22 mouse cellular contexts compared by ENCODE assay signal in genomic region chr1:128602688-128603385, GRCm38 (mm10). TPM values are rescaled to one million over a fixed set of nuclear protein-coding genes. Genes with fewer than 3 reads are reported as not detected.
DNase-seq lines count a peak whose midpoint lies in the region; ATAC-seq and TF ChIP-seq lines count a peak whose summit lies in the region.
"Had no signal": no experiment of that assay in that cellular context is flagged by ENCODE, and none has a peak within 500 bp of the region (broad histone marks: within the 10 kb centered on the region; RNA-seq: fewer than 3 reads in every experiment).

No protein-coding gene starts in this region.

- 0 out of 2 replicates have a peak, but pooled peaks cover 3% of the 10 kb centered on the region for H3K4me1 ChIP-seq in kidney, embryonic 16.5 days (ENCODE audit: insufficient read depth, low read length)
- no peaks in the 10 kb centered on the region for H3K4me1 ChIP-seq in stomach, embryonic 14.5 days (ENCODE audit: control insufficient read depth, insufficient read depth, low read length)
- H3K4me1 ChIP-seq in stomach, postnatal 0 days (replicated peaks; ENCODE audit: control insufficient read depth, insufficient read depth), result no peaks in the 10 kb centered on the region
- peaks cover 52% of the 10 kb centered on the region for H3K4me1 ChIP-seq in thymus, adult 2 months (replicated peaks; ENCODE audit: control insufficient read depth, insufficient read depth, low read length)
- H3K4me1 ChIP-seq: embryonic facial prominence, embryonic 12.5 days; forebrain, embryonic 15.5 days; midbrain, embryonic 13.5 days had no signal

- H3K9me3 ChIP-seq in kidney, embryonic 16.5 days (ENCODE audit: low read length), result no peaks in the 10 kb centered on the region
- no peaks in the 10 kb centered on the region for H3K9me3 ChIP-seq in stomach, embryonic 14.5 days (ENCODE audit: control insufficient read depth, low read depth, low read length)
- no peaks in the 10 kb centered on the region for H3K9me3 ChIP-seq in stomach, postnatal 0 days (ENCODE audit: control insufficient read depth, low read length)
- H3K9me3 ChIP-seq: embryonic facial prominence, embryonic 12.5 days; forebrain, embryonic 15.5 days; limb, embryonic 13.5 days; midbrain, embryonic 13.5 days had no signal

- H3K36me3 ChIP-seq in kidney, embryonic 16.5 days (ENCODE audit: insufficient read depth, low read length), result no peaks in the 10 kb centered on the region
- no peaks in the 10 kb centered on the region for H3K36me3 ChIP-seq in stomach, embryonic 14.5 days (ENCODE audit: control insufficient read depth, insufficient read depth, low read length)
- no peaks in the 10 kb centered on the region for H3K36me3 ChIP-seq in stomach, postnatal 0 days (ENCODE audit: control insufficient read depth, insufficient read depth, low read length)
- no peaks in the 10 kb centered on the region for H3K36me3 ChIP-seq in thymus, adult 2 months (ENCODE audit: control insufficient read depth, insufficient read depth, low read length)
- H3K36me3 ChIP-seq: embryonic facial prominence, embryonic 12.5 days; forebrain, embryonic 15.5 days; limb, embryonic 13.5 days; midbrain, embryonic 13.5 days had no signal

- H3K4me3 ChIP-seq in kidney, embryonic 16.5 days (ENCODE audit: low read length), result no peak overlapping the region
- no peak overlapping the region for H3K4me3 ChIP-seq in stomach, embryonic 14.5 days (ENCODE audit: low read depth, low read length)
- no peak overlapping the region for H3K4me3 ChIP-seq in stomach, postnatal 0 days (ENCODE audit: low read depth, low read length)
- H3K4me3 ChIP-seq in thymus, adult 2 months (ENCODE audit: control insufficient read depth, insufficient read depth, low read length), result no peak overlapping the region; the same call in 1 of the 2 replicates
- H3K4me3 ChIP-seq: embryonic facial prominence, embryonic 12.5 days; erythroblast, embryonic 14.5 days; forebrain, embryonic 15.5 days; limb, embryonic 13.5 days; midbrain, embryonic 13.5 days; myocyte had no signal

- intact Hi-C loops in heart, postnatal 14 days (cut with DNase I), result no loop called here

- no peak overlapping the region for H3K9ac ChIP-seq in kidney, embryonic 16.5 days (replicated peaks; ENCODE audit: low read length)
- H3K9ac ChIP-seq in stomach, embryonic 14.5 days (replicated peaks; ENCODE audit: low read depth, low read length), result no peak overlapping the region
- H3K9ac ChIP-seq in stomach, postnatal 0 days (ENCODE audit: low read length), result no peak overlapping the region
- H3K9ac ChIP-seq: embryonic facial prominence, embryonic 12.5 days; forebrain, embryonic 15.5 days; limb, embryonic 13.5 days; liver, embryonic 14.5 days; midbrain, embryonic 13.5 days had no signal

- 75% methylated on average over 7 of the region's 8 CpGs for WGBS in kidney, embryonic 16.5 days
- 69% methylated on average over 8 of the region's 8 CpGs for WGBS in stomach, embryonic 14.5 days
- WGBS in stomach, postnatal 0 days, result 65% methylated on average over 8 of the region's 8 CpGs
- 38% methylated on average over 8 of the region's 8 CpGs for WGBS in thymus, adult 2 months

- TF ChIP-seq CTCF in stomach, postnatal 0 days (IDR thresholded peaks at IDR 0.05; ENCODE audit: low read depth), result no peak
- TF ChIP-seq CTCF in thymus, adult 2 months (IDR thresholded peaks at IDR 0.05; ENCODE audit: borderline replicate concordance, control insufficient read depth, extremely low read depth, insufficient read depth, low read length, poor library complexity), result no peak

- no peak overlapping the region for H3K4me2 ChIP-seq in kidney, embryonic 16.5 days (replicated peaks; ENCODE audit: low read depth, low read length)
- H3K4me2 ChIP-seq in stomach, embryonic 14.5 days (replicated peaks; ENCODE audit: low read depth, low read length), result no peak overlapping the region
- H3K4me2 ChIP-seq in stomach, postnatal 0 days (replicated peaks; ENCODE audit: low read depth), result no peak overlapping the region
- H3K4me2 ChIP-seq: embryonic facial prominence, embryonic 12.5 days; forebrain, embryonic 15.5 days; limb, embryonic 13.5 days; midbrain, embryonic 13.5 days had no signal

- 0 out of 2 replicates have a peak, but pooled peaks have one; percentile 13 for ATAC-seq in kidney, embryonic 16.5 days (ENCODE audit: low FRiP score, low TSS enrichment)
- no peak for ATAC-seq in stomach, embryonic 14.5 days (ENCODE audit: insufficient number of reproducible peaks, insufficient read depth, low FRiP score, low read depth)
- ATAC-seq in stomach, postnatal 0 days (ENCODE audit: low FRiP score, low TSS enrichment), result no peak
- ATAC-seq: forebrain, embryonic 15.5 days; lung, postnatal 0 days; midbrain, embryonic 13.5 days had no signal

- no peak for TF ChIP-seq POLR2A in thymus, adult 2 months (IDR thresholded peaks at IDR 0.05; ENCODE audit: control insufficient read depth, extremely low read depth, insufficient read depth, low read length, poor library complexity)

- DNase-seq in kidney, adult 8-10 months, result no peak
- no peak for DNase-seq in stomach, postnatal 0 days (ENCODE audit: low spot score)
- peak; percentile 75 for DNase-seq in thymus, adult 2 months
- DNase-seq in adrenal gland, postnatal 36 days, result no peak
- DNase-seq in heart, postnatal 14 days, result no peak
- no peak for DNase-seq in right cerebral cortex, postnatal 25 days
- DNase-seq: adrenal gland, adult 8-10 months; cerebellum, adult 9-11 months; gastrocnemius, postnatal 25 days; kidney, adult 9 months; layer of hippocampus, postnatal 36 days; right cerebral cortex, postnatal 4 days had no signal

- no peak for TF ChIP-seq EP300 in stomach, postnatal 0 days (optimal IDR thresholded peaks at IDR 0.05)

- H3K27ac ChIP-seq in kidney, embryonic 16.5 days (ENCODE audit: low read length), result no peak overlapping the region
- H3K27ac ChIP-seq in stomach, embryonic 14.5 days (ENCODE audit: low read length), result peak overlapping the region; percentile 27; the same call in 1 of the 2 replicates
- H3K27ac ChIP-seq in stomach, postnatal 0 days (replicated peaks), result no peak overlapping the region
- peak overlapping the region; percentile 99 for H3K27ac ChIP-seq in thymus, adult 2 months (ENCODE audit: control insufficient read depth, insufficient read depth, low read length)
- H3K27ac ChIP-seq: embryonic facial prominence, embryonic 12.5 days; forebrain, embryonic 15.5 days; limb, embryonic 13.5 days; liver, embryonic 14.5 days; midbrain, embryonic 13.5 days had no signal

- no peaks in the 10 kb centered on the region for H3K27me3 ChIP-seq in kidney, embryonic 16.5 days (ENCODE audit: insufficient read depth, low read length)
- no peaks in the 10 kb centered on the region for H3K27me3 ChIP-seq in stomach, embryonic 14.5 days (ENCODE audit: control insufficient read depth, insufficient read depth, low read length)
- no peaks in the 10 kb centered on the region for H3K27me3 ChIP-seq in stomach, postnatal 0 days (ENCODE audit: control insufficient read depth, insufficient read depth, low read length)
- H3K27me3 ChIP-seq in thymus, adult 2 months (ENCODE audit: control insufficient read depth, insufficient read depth, low read length), result no peaks in the 10 kb centered on the region; the same call in 1 of the 2 replicates
- H3K27me3 ChIP-seq: embryonic facial prominence, embryonic 12.5 days; forebrain, embryonic 15.5 days; limb, embryonic 13.5 days; midbrain, embryonic 13.5 days had no signal

RNA-seq across cellular contexts. Expression of gene Cxcr4, which starts 10.7 kb away (rescaled TPM):
- 8.7 and 9.0 TPM in 2 replicates for polyA plus RNA-seq in kidney, embryonic 16.5 days (2015; fragmentation: Nextera tagmentation; extraction: Ambion mirVana)
- polyA plus RNA-seq in stomach, embryonic 14.5 days (2014; fragmentation: Nextera tagmentation; extraction: Ambion mirVana), result 12.8 and 14.1 TPM in 2 replicates
- polyA plus RNA-seq in stomach, postnatal 0 days (2015; fragmentation: Nextera tagmentation; extraction: Ambion mirVana), result 1.6 and 2.0 TPM in 2 replicates
- polyA plus RNA-seq in thymus, adult 2 months (2012; rRNA removed), result 1,143 and 1,279 TPM in 2 replicates
- 10 to 100 TPM; 15.6 to 87.6 TPM for total RNA-seq in adrenal gland, postnatal 36 days (2021)
- 10 to 100 TPM; 11.2 to 19.1 TPM for total RNA-seq in heart, postnatal 14 days (2021)
- polyA plus RNA-seq: erythroblast, embryonic 14.5 days had no signal

Comparison
In these comparisons a context has a peak if more than half of its experiments do, and no peak if none do; other contexts are left out.
1. H3K27ac ChIP-seq: peak in stomach, embryonic 14.5 days (single experiment) and thymus, adult 2 months (single experiment); none in kidney, embryonic 16.5 days (single experiment) and stomach, postnatal 0 days (single experiment).
2. RNA of gene Cxcr4, which starts 10.7 kb away (polyA plus RNA-seq): 1,143 to 1,279 TPM in thymus, adult 2 months; 12.8 to 14.1 TPM in stomach, embryonic 14.5 days, 8.7 to 9.0 TPM in kidney, embryonic 16.5 days and 1.6 to 2.0 TPM in stomach, postnatal 0 days; every median in the first group is over 10 times any median in the second.